Mouse (Mus musculus) kidney, postnatal 4 days (tissue): Measurements from ENCODE around the gene Rtn4.
"Not testable (repeated sequence)": the region's sequence is repeated elsewhere in the genome, so short reads cannot be mapped to it uniquely, and the experiment has no call there.

ENCODE experiments used
- DNase-seq, 2 experiments: peaks; one replicate each; pipeline ENCODE4 v3.0.0; 2021; ENCODE audit warnings: mixed read lengths in 2 of 2

The Rtn4 gene

DNA sequence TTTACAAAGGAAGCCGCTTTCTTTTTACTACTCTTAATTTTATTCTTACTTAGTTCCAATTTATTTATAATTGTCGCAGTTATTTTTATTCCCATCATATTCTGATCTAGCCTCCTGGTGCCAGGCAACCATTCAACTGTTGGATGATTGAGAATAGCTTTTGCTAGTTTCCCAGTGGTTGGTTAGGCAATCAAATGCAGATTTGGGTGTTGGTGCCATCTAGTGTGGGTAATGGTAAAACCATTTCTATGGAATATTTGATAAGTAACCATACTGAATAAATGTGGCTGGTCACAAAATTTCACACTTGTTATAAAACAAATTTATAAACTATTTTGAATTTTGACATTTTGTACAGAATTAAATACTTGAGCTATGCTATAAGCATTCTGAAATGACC is 22.0 kb downstream of the Rtn4 start:
- DNase-seq: peak in 1 of 2 experiments; percentile 5

DNA sequence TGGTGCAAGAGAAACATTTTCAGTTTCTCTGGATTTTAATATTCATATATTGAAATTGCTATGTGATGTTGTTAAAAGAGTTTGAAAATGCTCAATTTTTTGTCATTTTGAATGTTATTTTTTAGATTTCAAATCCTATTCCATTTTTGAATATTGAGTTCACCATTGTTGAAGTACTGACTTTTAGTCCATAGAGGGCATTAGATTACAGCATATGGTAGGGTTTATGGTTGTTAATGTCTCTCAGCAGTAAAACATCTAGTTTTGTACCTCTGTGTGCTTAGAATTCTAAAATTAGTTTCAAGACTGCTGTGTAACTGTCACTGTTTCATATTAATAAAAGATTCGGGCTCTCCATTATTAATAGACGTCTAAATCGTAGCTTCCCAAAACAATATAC is 22.8 kb downstream of the Rtn4 start:
- DNase-seq: no peak

DNA sequence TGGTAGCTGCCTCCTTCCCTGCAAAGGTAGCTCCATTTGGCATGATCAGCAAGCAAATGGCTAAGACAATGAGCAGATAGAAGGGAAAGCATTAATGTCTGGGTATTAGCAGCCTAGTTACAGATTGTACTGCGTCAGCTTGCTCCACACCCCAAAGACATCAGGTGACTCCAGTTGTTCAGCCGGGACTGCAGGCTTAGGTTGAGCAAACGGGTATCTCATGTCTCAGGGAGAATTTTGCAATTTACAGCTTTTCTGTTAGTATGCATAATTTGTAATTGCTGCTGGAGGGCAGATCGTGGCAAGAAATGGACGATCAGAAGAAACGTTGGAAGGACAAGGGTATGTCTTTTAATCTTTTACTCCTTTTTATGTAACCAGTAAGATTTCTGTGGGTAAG is 25.8 kb downstream of the Rtn4 start:
- peak in 1 of 2 experiments; percentile 6 for DNase-seq

DNA sequence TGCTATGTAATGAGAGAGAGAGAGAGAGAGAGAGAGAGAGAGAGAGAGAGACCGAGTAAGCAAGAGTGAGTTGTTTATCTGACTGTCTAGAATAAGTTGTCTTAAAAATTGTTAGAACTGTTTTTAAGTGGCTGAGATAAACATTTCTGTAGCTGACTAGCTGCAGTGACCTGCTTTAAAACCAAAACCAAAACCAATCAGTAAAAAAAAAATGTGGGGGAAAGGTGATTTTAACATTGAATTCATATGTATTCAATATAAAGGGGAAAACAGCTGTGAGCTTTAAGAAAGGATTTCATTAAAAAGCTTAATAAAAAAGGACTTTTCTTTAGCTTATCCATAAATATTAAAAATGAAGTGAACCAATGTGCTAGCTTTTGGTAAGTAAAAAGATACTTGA is 26.9 kb downstream of the Rtn4 start:
- DNase-seq: no peak

DNA sequence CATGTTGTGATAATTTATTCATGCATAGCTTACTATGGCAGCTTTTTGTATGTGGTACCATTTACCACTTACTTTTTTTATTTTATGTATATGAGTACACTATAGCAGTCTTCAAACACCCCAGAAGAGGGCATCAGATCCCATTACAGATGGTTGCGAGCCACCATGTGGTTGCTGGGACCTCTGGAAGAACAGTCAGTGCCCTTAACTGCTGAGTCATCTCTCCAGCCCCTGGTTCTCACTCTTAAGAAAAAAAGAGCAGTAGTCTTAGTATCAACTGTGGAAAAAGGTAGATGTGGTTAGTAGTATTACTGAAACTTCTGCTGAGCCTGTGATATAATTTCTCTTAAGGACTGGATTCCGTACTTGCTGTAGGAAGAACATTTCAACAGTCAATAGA is 31.5 kb downstream of the Rtn4 start:
- DNase-seq: no peak

DNA sequence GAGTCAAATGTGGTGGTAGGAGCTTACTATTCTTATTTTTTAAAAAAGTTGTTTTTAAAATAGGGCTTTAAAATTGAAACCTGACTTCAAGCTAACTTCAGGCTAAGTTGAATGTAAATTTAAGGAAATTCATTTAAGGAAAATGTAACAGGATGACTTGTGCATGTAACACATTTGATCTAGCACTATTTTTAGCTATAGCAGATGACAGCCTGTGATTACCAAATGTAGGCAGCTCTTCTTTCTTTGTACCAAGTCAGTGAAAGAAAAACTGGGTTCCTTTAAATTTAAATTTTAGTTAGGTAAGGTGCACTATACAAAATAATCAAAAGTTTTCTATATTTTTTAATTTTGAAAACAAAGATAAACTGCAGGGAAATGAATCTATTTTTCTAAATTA is 32.4 kb downstream of the Rtn4 start:
- no peak for DNase-seq

DNA sequence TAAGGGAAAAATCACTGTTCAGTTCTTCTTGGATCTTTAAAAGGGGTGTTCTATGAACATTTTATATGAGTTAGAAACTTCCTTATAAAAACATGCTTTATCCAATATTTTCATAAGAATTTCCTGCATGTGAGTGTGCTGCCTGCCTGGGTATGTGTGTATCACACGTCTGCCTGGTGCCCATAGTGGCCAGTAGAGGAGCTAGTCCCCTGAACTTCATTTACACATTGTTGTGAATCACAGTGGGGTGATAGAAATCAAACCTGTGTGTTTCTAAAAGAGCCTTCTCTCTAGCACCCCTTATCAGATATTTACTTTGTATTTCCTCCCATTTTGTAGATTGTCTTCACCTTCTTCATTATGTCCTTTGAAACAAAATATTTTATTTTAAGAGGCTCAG is 32.9 kb downstream of the Rtn4 start:
- DNase-seq: no peak

DNA sequence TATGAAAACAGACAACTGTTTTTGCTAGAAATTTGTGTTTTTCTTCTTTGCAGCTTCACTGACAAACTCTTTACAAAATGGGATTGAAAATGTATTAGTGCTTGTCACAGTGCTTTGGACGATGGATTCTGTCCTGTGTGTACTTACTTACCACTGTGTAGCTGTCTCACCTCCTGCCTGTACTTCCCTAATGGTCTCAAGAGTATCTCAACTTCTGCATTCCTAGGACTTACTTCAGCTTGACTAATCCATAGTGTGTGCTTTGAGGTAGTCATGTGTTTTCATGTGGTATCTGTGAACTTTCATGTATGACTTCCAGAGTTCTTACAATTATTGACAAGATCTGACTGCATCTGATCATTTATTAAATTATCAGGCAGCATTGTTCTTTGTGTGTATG is 35.2 kb downstream of the Rtn4 start:
- no peak for DNase-seq

DNA sequence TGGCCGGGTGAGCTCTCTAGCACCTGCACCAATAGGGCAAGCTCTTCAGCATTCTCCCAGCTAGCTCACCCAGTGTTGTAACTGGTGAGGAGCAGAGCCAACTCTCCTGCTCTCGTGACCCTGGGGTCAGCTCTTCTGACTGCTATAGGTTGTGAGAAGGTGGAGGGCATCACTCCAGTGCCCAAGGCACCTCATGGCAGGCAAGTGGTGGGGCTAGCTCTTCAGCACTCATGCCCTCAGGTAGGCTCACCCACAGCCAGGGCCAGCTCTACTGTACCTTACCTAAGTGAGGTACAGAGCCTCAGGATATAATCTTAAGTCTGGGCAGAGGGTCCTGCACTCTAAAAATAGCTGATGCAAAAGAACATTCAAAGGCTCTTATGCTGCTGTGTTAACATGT is 47.0 kb downstream of the Rtn4 start:
- DNase-seq: no peak

DNA sequence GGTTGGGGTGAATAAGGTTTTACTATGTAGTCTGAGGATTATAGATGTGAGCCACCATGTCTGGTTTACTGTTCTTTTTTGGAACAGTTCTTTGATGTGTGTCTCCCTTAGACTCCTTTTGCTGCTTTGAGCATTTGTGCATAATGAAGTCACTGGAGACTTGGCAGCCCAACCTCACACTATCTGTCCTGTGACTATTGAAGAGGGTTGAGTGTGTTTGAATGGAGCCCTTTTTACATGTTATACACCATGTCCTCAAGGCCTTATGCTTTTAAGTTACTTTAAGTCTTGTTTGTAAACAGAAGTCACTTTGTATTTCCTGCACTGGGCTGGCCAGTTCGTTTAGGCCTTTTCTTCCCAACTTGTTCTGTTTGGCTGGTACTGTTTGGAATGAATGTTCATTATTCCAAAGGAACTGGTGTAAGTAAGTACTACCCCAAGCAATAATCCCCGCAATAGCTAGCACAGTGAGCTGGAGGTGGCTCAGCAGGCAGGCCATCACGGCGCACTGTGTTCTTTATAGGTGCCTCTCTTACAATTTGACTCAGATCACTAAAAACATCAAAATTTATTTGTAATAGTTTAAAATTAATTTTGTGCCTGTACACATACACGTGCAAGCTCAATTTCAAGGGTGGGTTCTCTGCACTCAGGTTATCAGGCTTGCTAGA is 52.1 kb downstream of the Rtn4 start:
- DNase-seq: no peak

DNA sequence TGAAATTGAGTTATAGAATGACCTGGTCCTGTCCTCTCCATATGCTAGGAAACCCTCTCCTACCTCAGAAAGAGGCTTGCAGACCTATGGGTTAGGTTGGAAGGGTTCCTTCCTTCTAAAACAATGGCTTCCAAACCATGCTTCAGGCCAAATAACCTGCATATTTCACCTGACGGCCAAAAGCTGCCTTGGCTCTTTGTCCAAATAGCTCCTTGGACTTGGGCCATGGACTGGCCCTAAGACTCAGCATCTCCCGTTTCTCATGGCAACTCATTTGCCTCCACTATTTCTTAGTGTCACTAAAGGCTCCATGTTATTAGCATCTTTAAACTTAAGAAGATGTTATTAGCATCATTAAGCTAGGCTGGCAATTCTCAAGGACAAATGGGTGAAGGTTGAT is 52.8 kb downstream of the Rtn4 start:
- no peak for DNase-seq

DNA sequence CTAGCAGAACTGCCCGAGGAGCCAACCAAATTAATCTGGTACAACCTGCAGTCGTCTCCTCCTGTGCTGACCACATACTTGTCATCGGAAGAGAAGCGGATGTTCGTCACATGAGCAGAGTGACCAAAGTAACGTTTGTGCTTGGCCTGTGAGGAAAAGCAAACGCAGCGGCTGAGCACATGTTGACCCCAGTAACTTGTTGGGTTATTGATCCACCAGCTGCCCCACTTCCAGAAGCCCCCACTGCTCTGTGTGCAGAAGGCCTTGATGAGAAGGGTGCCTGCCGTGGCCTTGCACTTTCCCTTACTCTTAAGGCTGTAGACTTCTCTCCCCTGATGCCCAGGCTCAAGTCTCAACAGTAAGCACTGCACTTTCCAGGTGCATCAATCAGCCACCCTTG is 53.5 kb downstream of the Rtn4 start:
- DNase-seq: no peak

DNA sequence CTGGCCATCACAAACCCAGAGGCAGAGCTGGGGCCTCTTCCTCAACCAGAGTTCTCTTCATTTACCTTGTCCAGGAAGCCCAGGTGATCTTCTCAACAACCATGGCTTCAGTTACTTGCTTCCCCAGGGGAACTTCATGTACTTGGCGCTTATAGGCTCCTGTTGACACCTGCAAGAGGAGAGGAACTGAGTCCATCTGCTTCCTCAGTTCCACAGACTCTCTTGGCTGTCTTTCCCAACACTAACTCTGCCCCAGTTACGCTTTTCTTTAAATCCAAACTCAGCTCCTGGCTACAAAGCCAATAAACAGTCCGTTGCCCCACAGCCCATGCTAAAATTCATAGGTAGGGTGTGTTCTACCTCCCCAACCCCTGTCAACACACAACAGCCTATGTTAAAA is 54.6 kb downstream of the Rtn4 start:
- no peak for DNase-seq

DNA sequence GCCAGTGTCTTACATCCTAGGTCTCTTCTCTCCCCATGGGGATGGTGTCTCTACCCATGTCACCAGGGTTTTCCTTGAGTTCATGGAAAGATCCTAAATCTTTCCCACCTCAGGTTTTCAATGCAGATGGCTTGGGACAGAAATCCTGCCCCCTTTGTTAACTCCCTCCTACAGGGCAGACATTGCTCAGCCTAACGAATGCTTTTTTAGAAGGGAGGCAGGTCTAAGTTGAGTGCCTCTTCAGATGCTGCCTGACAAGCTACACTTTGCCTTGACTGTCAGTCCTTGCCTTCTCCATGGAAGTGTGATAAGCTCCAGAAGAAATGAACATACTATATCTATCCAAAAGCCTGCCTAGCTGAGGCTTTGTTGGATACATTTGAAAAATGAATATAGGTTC is 55.1 kb downstream of the Rtn4 start:
- no peak for DNase-seq

DNA sequence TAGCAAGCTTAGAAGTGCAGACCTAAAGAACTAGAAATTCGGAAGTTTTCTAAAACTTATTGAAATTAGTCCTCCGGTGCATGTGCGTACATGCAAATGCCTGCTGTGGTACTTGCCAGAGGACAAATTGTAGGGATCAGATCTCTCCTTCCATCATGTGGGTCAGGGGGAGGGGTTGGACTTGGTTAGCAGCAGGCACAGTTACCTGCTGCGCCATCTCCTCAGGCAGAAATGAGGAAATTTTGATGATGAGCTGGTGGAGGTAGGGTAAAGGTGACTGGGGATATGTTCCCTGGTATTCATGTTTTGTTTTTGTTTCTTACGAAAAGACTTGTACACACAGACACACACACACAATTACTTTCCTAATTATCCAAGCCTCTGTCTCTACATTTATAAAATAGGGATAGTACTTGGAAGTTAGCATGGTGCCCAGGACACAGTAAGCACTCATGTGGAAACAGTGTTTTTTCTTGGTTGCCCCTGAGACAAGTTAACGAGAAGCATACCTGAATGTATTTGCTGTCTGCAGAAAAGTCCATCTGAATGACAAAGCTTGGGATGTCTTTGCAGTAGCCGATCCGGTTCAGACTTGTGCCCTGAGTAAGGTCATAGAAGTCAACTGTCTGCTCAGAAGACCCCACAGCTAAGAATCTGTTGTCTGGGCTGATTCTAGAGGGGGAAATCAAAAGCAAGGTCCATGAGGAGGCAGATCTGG is 56.2 kb downstream of the Rtn4 start:
- DNase-seq: no peak

DNA sequence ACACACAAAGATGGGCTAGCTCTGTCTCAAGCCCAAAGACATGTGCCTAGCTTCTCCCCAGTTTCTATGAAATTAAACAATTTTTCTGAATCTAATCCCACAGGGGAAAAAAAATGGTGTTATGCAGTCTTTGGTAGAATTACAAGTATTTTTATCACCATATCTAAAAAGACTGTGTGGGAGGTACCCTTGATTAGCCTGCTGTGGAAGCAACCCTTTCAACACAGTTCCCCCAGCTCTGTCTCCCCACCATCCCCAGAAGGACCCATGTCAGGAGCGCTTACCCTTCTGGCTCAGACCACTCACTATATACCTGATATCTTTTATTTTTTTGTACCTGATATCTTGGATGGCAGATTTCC is 56.7 kb downstream of the Rtn4 start:
- DNase-seq: no peak

DNA sequence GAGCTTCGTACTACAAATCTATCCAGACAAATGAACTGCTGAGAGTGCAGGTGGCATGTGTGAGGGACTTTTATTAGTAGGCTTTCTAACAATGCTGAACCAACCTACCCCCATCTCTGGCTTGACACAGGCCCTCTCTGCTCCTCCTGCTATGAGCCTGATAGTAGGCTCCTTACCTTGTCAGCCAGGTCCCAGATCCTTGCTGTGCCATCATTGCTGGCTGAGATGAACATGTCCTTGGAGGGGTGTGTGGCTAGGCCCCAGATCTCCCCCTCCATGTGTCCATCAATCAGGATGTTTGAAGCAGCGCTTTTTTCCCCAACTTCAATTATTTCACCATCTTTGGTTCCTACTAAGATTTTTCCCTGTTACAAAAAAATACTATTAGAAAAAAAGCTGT is 58.3 kb downstream of the Rtn4 start:
- no peak for DNase-seq

DNA sequence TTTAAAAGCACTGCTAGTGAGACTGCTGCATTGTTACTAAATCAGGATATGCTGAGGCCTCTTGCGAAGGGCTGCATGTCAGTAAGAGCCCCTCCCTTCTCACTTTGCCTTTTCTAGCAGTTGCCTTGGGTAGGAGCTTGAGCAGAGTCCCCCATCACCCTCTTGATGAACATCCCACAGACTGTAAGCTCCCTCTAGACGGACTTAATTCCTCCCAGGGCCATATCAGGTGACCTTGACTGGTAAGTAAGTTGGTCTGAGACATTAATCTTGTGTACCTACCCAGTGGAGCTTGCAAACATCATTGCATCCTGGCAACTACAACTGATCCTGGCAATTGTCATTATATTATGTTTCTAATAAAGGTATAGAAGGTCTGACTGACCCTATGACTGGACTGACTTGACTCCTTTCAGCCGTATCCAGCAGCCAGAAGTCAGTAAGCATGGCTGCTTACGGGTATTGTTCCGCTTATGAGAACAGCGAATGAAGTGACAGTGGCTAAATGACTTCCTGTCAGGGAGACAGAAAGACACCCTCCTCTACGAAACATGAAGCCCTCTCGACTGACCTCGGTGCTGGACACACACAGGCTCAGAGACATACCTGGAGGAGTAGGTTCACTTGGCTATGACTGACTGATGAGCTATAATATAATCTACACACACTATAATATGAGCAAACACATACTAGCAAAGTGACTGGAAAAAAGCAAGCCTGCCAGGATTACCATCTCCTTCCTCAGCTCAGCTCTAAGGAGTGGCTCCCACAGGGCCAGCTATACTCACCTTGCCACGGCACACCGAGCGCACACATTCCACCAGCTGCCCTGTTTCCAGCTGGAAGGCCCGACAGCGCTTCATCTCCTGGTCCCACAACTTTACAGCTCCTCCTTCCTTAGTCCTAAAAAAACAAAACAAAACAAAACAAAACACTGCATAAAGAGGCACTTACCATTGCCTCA is 59.2 kb downstream of the Rtn4 start:
- DNase-seq: peak in 1 of 2 experiments; percentile 8

DNA sequence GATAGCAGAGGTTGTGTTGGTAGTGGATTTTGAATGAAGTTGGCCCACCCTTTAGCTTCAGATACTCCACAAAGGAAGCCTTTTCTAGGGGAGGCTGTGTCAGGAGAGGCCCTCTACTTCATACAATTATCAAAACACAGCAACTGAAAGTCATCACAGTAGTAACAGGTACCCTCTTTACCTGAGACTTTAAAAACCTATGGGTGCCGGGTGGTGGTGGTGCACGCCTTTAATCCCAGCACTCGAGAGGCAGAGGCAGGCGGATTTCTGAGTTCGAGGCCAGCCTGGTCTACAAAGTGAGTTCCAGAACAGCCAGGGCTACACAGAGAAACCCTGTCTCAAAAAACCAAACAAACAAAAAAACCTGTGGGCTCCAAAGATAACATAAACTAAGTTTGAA is 63.3 kb downstream of the Rtn4 start:
- DNase-seq: not testable (repeated sequence)

DNA sequence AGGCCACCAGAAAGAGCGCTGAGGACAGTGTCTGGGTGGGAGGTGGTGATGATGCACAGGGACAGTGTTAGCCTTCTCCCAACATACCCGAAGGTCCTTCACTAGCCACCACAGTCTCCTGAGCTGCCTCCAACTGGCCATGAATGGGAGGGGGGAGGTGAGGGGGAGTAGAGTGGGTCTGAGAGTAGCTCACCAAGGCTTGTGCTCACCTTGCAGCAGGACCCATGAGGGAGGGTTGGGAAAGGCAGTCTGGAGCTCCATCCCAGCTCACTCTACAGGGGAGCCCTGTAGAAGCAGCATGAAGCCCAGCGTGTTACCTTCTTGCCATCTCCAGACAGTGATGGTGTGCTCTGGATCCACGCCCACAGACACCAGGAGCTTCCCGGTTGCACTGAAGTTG is 65.9 kb downstream of the Rtn4 start:
- DNase-seq: no peak

DNA sequence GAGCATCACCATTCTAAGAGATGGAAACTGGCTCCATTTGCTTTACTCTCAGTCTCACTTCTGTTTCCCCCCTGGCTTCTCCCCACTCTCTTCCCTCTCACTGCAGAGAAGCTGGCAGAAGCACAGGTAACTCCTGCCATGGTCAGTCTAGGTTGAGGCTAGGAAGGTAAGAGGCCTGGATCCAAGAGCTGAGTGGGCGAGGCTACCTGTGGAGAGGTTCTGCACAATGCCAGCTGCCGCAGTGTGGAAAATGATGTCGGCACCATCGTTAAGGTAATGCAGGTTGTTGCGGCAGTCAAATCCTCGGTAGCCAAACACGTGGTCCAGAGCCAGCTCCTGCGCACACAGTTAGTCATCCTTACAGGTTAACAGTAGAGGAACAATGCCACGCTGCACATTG is 68.6 kb downstream of the Rtn4 start:
- no peak for DNase-seq

DNA sequence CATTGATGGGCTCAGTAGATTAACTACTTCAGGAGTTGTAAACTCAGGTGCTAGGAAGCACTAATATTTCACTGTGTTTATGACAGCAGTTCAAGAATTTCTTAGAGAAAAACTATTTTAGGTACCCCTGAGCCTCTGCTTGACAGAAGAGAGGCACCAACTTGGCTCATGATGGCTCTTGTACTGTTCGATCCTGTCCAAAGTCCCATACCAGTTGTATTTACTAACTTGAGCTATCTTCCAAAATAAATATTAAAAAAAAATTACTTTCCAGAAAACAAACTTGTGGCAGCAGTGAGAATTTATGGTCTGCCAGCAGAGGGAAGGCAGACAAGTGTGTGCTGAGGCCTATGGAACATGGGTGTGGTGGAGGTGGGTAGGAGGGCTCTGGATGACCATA is 70.0 kb downstream of the Rtn4 start:
- no peak for DNase-seq

DNA sequence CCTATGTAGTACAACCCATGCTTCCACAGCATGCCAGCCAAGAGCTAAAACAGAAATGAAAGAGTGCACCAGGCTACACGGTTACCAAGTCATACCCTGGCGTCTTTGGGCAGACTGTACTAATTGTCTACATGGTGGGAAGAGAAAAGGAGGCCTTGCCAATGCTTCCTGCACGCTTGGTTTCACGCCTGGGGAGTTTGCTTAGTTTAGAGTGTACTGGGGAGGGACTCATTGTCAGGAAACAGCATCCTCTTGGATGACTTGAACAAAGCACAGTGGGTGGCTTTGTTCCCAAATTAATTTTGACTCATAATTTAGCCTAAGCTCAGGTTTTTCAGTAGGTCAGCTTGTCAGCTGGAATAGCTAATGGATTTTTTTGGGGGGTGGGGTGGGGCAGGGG is 72.3 kb downstream of the Rtn4 start:
- DNase-seq: no peak
